Mouse (Mus musculus) forebrain, embryonic 13.5 days (tissue): ENCODE results near the gene Bcl6. TPM values are rescaled to one million over a fixed set of nuclear protein-coding genes. Genes with fewer than 3 reads are reported as not detected.

Experiments
- ATAC-seq: fragments of 200-750 bp; cut with Nextera tagmentation; 2 replicates; pipeline ENCODE4 v1.8.0; 2017
- H3K27ac ChIP-seq: fragments of 300-500 bp; sonication (generic); 2 replicates; pipeline ENCODE4 v1.5.1; 2015; ENCODE audit warnings: inconsistent platforms, mild to moderate bottlenecking, moderate library complexity
- H3K27me3 ChIP-seq: fragments of 300-500 bp; sonication (generic); 2 replicates; pipeline ENCODE4 v1.6.1; 2015; ENCODE audit warnings: mild to moderate bottlenecking, inconsistent platforms
- H3K36me3 ChIP-seq: fragments of 300-500 bp; sonication (generic); 2 replicates; pipeline ENCODE4 v1.6.1; 2015; ENCODE audit warnings: mild to moderate bottlenecking, inconsistent platforms; ENCODE audit not compliant: poor library complexity, severe bottlenecking
- H3K4me1 ChIP-seq: fragments of 300-500 bp; sonication (generic); 2 replicates; pipeline ENCODE4 v1.6.1; 2015; ENCODE audit warnings: inconsistent platforms
- H3K4me2 ChIP-seq: fragments of 300-500 bp; sonication (generic); 2 replicates; pipeline ENCODE4 v1.6.1; 2015; ENCODE audit warnings: inconsistent platforms, mild to moderate bottlenecking, moderate library complexity
- H3K4me3 ChIP-seq: fragments of 300-500 bp; sonication (generic); 2 replicates; pipeline ENCODE4 v1.5.1; 2015; ENCODE audit warnings: mild to moderate bottlenecking, inconsistent platforms
- H3K9ac ChIP-seq: fragments of 300-500 bp; sonication (generic); 2 replicates; pipeline ENCODE4 v1.6.1; 2015; ENCODE audit warnings: mild to moderate bottlenecking, inconsistent platforms
- H3K9me3 ChIP-seq: fragments of 300-500 bp; sonication (generic); replicated peaks from 2 replicates; pipeline ENCODE4 v1.6.1; 2016; ENCODE audit warnings: inconsistent platforms
- WGBS: fragments of 180-500 bp; shearing (Covaris S2); methylation state at CpG from one replicate; pipeline ENCODE4 v1.1.7; 2015; 5-methylcytosine and 5-hydroxymethylcytosine counted together
- polyA plus RNA-seq: library from polyadenylated mRNA; unstranded; fragments of >200 nt; fragmentation: Nextera tagmentation; extraction: Ambion mirVana; gene quantifications from 2 replicates; pipeline ENCODE4 v1.2.1, GENCODE M21; 2015

The Bcl6 gene
- polyA plus RNA-seq, 1 experiment from 2014 or later: 0.84 TPM

GRCm38 (mm10) chr16:23980991-23981720 lies 7.5 kb downstream of the Bcl6 start:
- H3K4me2 ChIP-seq: peak overlapping the region; percentile 88
- peaks cover 49% of the 10 kb centered on the region for H3K4me1 ChIP-seq
- no peak overlapping the region for H3K27ac ChIP-seq
- H3K36me3 ChIP-seq: no peaks in the 10 kb centered on the region
- peak overlapping the region; percentile 41 for H3K4me3 ChIP-seq
- peaks cover 52% of the 10 kb centered on the region for H3K27me3 ChIP-seq
- peak overlapping the region; percentile 58 for H3K9ac ChIP-seq
- ATAC-seq: no peak
- H3K9me3 ChIP-seq: no peaks in the 10 kb centered on the region
- WGBS: 1% methylated on average over 32 of the region's 32 CpGs

- no peak for ATAC-seq
- H3K9ac ChIP-seq: peak overlapping the region; percentile 58; the same call in 1 of the 2 replicates
- no peaks in the 10 kb centered on the region for H3K36me3 ChIP-seq
- peak overlapping the region; percentile 88 for H3K4me2 ChIP-seq
- no peak overlapping the region for H3K27ac ChIP-seq
- H3K27me3 ChIP-seq: peaks cover 46% of the 10 kb centered on the region
- H3K4me3 ChIP-seq: peak overlapping the region; percentile 41
- H3K4me1 ChIP-seq: peaks cover 42% of the 10 kb centered on the region
- 4% methylated on average over 11 of the region's 11 CpGs for WGBS
- no peaks in the 10 kb centered on the region for H3K9me3 ChIP-seq
Observed at GRCm38 (mm10) chr16:23980201-23980870, 8.3 kb downstream of the Bcl6 start.

GRCm38 (mm10) chr16:23979446-23979845 lies 9.2 kb downstream of the Bcl6 start:
- WGBS: 85% methylated on average over 9 of the region's 9 CpGs
- Histone ChIP-seq H3K36me3 (no peaks in the 10 kb centered on the region), H3K4me1 (peaks cover 35% of the 10 kb centered on the region), H3K4me3 (no peak overlapping the region), H3K9ac (no peak overlapping the region), H3K27ac (no peak overlapping the region), H3K9me3 (no peaks in the 10 kb centered on the region), H3K27me3 (peaks cover 38% of the 10 kb centered on the region), H3K4me2 (no peak overlapping the region)
- ATAC-seq: no peak

GRCm38 (mm10) chr16:23978495-23978894 lies 10.2 kb downstream of the Bcl6 start:
- Histone ChIP-seq H3K27me3 (peaks cover 33% of the 10 kb centered on the region), H3K27ac (no peak overlapping the region), H3K4me1 (peaks cover 29% of the 10 kb centered on the region), H3K36me3 (no peaks in the 10 kb centered on the region), H3K9ac (no peak overlapping the region), H3K4me2 (no peak overlapping the region), H3K4me3 (no peak overlapping the region), H3K9me3 (no peaks in the 10 kb centered on the region)
- 79% methylated on average over 4 of the region's 4 CpGs for WGBS
- ATAC-seq: no peak

GRCm38 (mm10) chr16:23977732-23978131 lies 10.9 kb downstream of the Bcl6 start:
- Histone ChIP-seq H3K4me3 (no peak overlapping the region), H3K4me2 (no peak overlapping the region)

GRCm38 (mm10) chr16:23976196-23976595 lies 12.5 kb downstream of the Bcl6 start:
- Histone ChIP-seq H3K36me3 (peaks cover 5% of the 10 kb centered on the region; the same call in 1 of the 2 replicates), H3K4me1 (peaks cover 7% of the 10 kb centered on the region), H3K9me3 (no peaks in the 10 kb centered on the region), H3K27me3 (peaks cover 23% of the 10 kb centered on the region), H3K9ac (no peak overlapping the region), H3K4me2 (no peak overlapping the region), H3K4me3 (no peak overlapping the region), H3K27ac (no peak overlapping the region)
- WGBS: 87% methylated on average over 2 of the region's 2 CpGs
- no peak for ATAC-seq

More at GRCm38 (mm10) chr16:23977732-23978131, 10.9 kb downstream of the Bcl6 start:
- Histone ChIP-seq H3K27ac (no peak overlapping the region), H3K4me1 (peaks cover 22% of the 10 kb centered on the region), H3K36me3 (no peaks in the 10 kb centered on the region), H3K9me3 (no peaks in the 10 kb centered on the region), H3K27me3 (peaks cover 33% of the 10 kb centered on the region), H3K9ac (no peak overlapping the region)
- no peak for ATAC-seq
- WGBS: 85% methylated on average over 3 of the region's 3 CpGs

GRCm38 (mm10) chr16:23973635-23974367 lies 14.9 kb downstream of the Bcl6 start:
- Histone ChIP-seq H3K4me3 (no peak overlapping the region), H3K27me3 (no peaks in the 10 kb centered on the region; the same call in 1 of the 2 replicates), H3K4me1 (no peaks in the 10 kb centered on the region), H3K4me2 (no peak overlapping the region), H3K9me3 (no peaks in the 10 kb centered on the region), H3K27ac (no peak overlapping the region), H3K36me3 (peaks cover 5% of the 10 kb centered on the region; the same call in 1 of the 2 replicates), H3K9ac (no peak overlapping the region)
- 88% methylated on average over 9 of the region's 9 CpGs for WGBS
- no peak for ATAC-seq

GRCm38 (mm10) chr16:23972901-23973300 lies 15.8 kb downstream of the Bcl6 start:
- H3K27me3 ChIP-seq: no peaks in the 10 kb centered on the region; the same call in 1 of the 2 replicates
- no peak overlapping the region for H3K27ac ChIP-seq
- H3K9me3 ChIP-seq: no peaks in the 10 kb centered on the region
- no peak overlapping the region for H3K4me2 ChIP-seq
- no peak for ATAC-seq
- 81% methylated on average over 11 of the region's 11 CpGs for WGBS
- H3K9ac ChIP-seq: no peak overlapping the region
- no peaks in the 10 kb centered on the region for H3K4me1 ChIP-seq
- peaks cover 8% of the 10 kb centered on the region for H3K36me3 ChIP-seq
- H3K4me3 ChIP-seq: no peak overlapping the region

GRCm38 (mm10) chr16:23972126-23972740 lies 16.4 kb downstream of the Bcl6 start:
- WGBS: 81% methylated on average over 20 of the region's 20 CpGs
- Histone ChIP-seq H3K4me2 (no peak overlapping the region), H3K9me3 (no peaks in the 10 kb centered on the region), H3K27me3 (no peaks in the 10 kb centered on the region), H3K36me3 (peaks cover 12% of the 10 kb centered on the region), H3K4me3 (no peak overlapping the region), H3K27ac (no peak overlapping the region), H3K4me1 (no peaks in the 10 kb centered on the region), H3K9ac (no peak overlapping the region)
- ATAC-seq: no peak

- H3K9ac ChIP-seq: no peak overlapping the region
- no peak overlapping the region for H3K27ac ChIP-seq
- H3K4me2 ChIP-seq: no peak overlapping the region
- H3K36me3 ChIP-seq: peaks cover 12% of the 10 kb centered on the region
- H3K4me1 ChIP-seq: no peaks in the 10 kb centered on the region
- 85% methylated on average over 14 of the region's 14 CpGs for WGBS
- H3K4me3 ChIP-seq: no peak overlapping the region
- H3K27me3 ChIP-seq: no peaks in the 10 kb centered on the region
- no peaks in the 10 kb centered on the region for H3K9me3 ChIP-seq
- no peak for ATAC-seq
Observed at GRCm38 (mm10) chr16:23969919-23970318, 18.7 kb downstream of the Bcl6 start.

- Histone ChIP-seq H3K4me3 (no peak overlapping the region), H3K4me2 (no peak overlapping the region), H3K9ac (no peak overlapping the region), H3K4me1 (peaks cover 8% of the 10 kb centered on the region), H3K9me3 (no peaks in the 10 kb centered on the region), H3K36me3 (peaks cover 12% of the 10 kb centered on the region), H3K27me3 (no peaks in the 10 kb centered on the region), H3K27ac (no peak overlapping the region)
- ATAC-seq: no peak
- WGBS: 82% methylated on average over 4 of the region's 4 CpGs
Observed at GRCm38 (mm10) chr16:23968888-23969287, 19.8 kb downstream of the Bcl6 start.

- no peaks in the 10 kb centered on the region for H3K27me3 ChIP-seq
- no peaks in the 10 kb centered on the region for H3K9me3 ChIP-seq
- peaks cover 10% of the 10 kb centered on the region for H3K4me1 ChIP-seq
- H3K9ac ChIP-seq: no peak overlapping the region
- 87% methylated on average over 7 of the region's 7 CpGs for WGBS
- no peak overlapping the region for H3K27ac ChIP-seq
- H3K36me3 ChIP-seq: peaks cover 11% of the 10 kb centered on the region
- H3K4me3 ChIP-seq: no peak overlapping the region
- H3K4me2 ChIP-seq: no peak overlapping the region
- ATAC-seq: no peak
Observed at GRCm38 (mm10) chr16:23967301-23967700, 21.4 kb downstream of the Bcl6 start.
